Mouse (Mus musculus): ENCODE measurements around the gene Ell2.
"Not testable (repeated sequence)": the region's sequence is repeated elsewhere in the genome, so short reads cannot be mapped to it uniquely, and the experiment has no call there.

DNA sequence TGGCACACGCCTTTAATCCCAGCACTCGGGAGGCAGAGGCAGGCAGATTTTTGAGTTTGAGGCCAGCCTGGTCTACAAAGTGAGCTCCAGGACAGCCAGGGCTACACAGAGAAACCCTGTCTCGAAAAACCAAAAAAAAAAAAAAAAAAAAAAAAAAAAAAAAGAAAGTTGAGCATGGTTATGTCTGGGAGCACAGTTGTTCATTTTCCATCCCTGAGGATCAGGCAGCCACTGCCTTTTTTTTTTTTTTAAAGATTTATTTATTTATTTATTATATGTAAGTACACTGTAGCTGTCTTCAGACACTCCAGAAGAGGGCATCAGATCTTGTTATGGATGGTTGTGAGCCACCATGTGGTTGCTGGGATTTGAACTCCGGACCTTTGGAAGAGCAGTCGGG is 6.0 kb downstream of the Ell2 start:
- TF ChIP-seq USF1 (IDR thresholded peaks at IDR 0.05; ENCODE audit: low read depth); SRF (IDR thresholded peaks at IDR 0.05; ENCODE audit: control insufficient read depth, insufficient read length, low read depth); MAX (IDR thresholded peaks at IDR 0.05; ENCODE audit: low read depth); POLR2A (IDR thresholded peaks at IDR 0.05; ENCODE audit: insufficient read length, low read depth); MYOG (IDR thresholded peaks at IDR 0.05; ENCODE audit: control insufficient read depth in 1 of 3, insufficient read depth in 1 of 3, insufficient read length in 2 of 3, low read depth in 2 of 3): not testable (repeated sequence)
